Mouse (Mus musculus) embryonic facial prominence, embryonic 10.5 days (tissue): ENCODE results near the gene Oprl1. TPM values are rescaled to one million over a fixed set of nuclear protein-coding genes. Genes with fewer than 3 reads are reported as not detected.
A peak's percentile ranks its signal among the peaks of the same experiment; 100 is the strongest.

ENCODE experiments used
- DNase-seq: peaks from one replicate; pipeline ENCODE4 v3.0.0-alpha.2; 2017; ENCODE audit warnings: low spot score
- H3K27ac ChIP-seq: fragments of 300-500 bp; sonication (generic); replicated peaks from 2 replicates; pipeline ENCODE4 v1.5.1; 2016; ENCODE audit warnings: mild to moderate bottlenecking
- H3K27me3 ChIP-seq: fragments of 300-500 bp; sonication (generic); replicated peaks from 2 replicates; pipeline ENCODE4 v1.6.1; 2016; ENCODE audit warnings: low read depth, mild to moderate bottlenecking; ENCODE audit not compliant: poor library complexity, severe bottlenecking
- H3K36me3 ChIP-seq: fragments of 300-500 bp; sonication (generic); replicated peaks from 2 replicates; pipeline ENCODE4 v1.6.1; 2016; ENCODE audit warnings: mild to moderate bottlenecking, moderate library complexity
- H3K4me1 ChIP-seq: fragments of 300-500 bp; sonication (generic); 2 replicates; pipeline ENCODE4 v1.6.1; 2016
- H3K4me3 ChIP-seq: fragments of 300-500 bp; sonication (generic); 2 replicates; pipeline ENCODE4 v1.5.1; 2016; ENCODE audit warnings: mild to moderate bottlenecking, moderate library complexity
- H3K9me3 ChIP-seq: fragments of 300-500 bp; sonication (generic); 2 replicates; pipeline ENCODE4 v1.6.1; 2016; ENCODE audit warnings: mild to moderate bottlenecking
- WGBS: fragments of 180-500 bp; shearing (Covaris S2); methylation state at CpG from one replicate; pipeline ENCODE4 v1.1.7; 2016; 5-methylcytosine and 5-hydroxymethylcytosine counted together
- polyA plus RNA-seq: library from polyadenylated mRNA; unstranded; fragments of >200 nt; fragmentation: Nextera tagmentation; extraction: Ambion mirVana; gene quantifications from 2 replicates; pipeline ENCODE4 v1.2.1, GENCODE M21; 2016

Oprl1 gene
- polyA plus RNA-seq, result 2.6 and 3.1 TPM in 2 replicates

- H3K27ac ChIP-seq, result peak within 1 kb of the TSS; percentile 72
- DNase-seq, result peak; percentile 49
- H3K4me3 ChIP-seq, result peak within 1 kb of the TSS; percentile 49
- H3K27me3 ChIP-seq, result no peaks in the 10 kb centered on the region
- WGBS, result 6% methylated on average over 7 of the region's 7 CpGs
- no peaks in the 10 kb centered on the region for H3K36me3 ChIP-seq
- H3K4me1 ChIP-seq, result peaks cover 13% of the 10 kb centered on the region
- H3K9me3 ChIP-seq, result no peaks in the 10 kb centered on the region
Observed at GRCm38 (mm10) chr2:181714903-181715326, at the start of gene Oprl1. Gene Oprl1, plus strand, starts transcription at chr2:181715016.

GRCm38 (mm10) chr2:181670285-181670912 is 44.4 kb upstream of the Oprl1 start:
- H3K27ac ChIP-seq, result peak overlapping the region; percentile 61
- H3K4me1 ChIP-seq, result peaks cover 42% of the 10 kb centered on the region
- DNase-seq, result peak; percentile 59
- H3K27me3 ChIP-seq, result peaks cover 81% of the 10 kb centered on the region
- no peaks in the 10 kb centered on the region for H3K36me3 ChIP-seq
- 3% methylated on average over 56 of the region's 56 CpGs for WGBS
- H3K4me3 ChIP-seq, result peak overlapping the region; percentile 60
- no peaks in the 10 kb centered on the region for H3K9me3 ChIP-seq

GRCm38 (mm10) chr2:181670913-181671311 is 43.9 kb upstream of the Oprl1 start:
- Histone ChIP-seq H3K4me3 (peak overlapping the region; percentile 60), H3K27ac (peak overlapping the region; percentile 61), H3K27me3 (peaks cover 81% of the 10 kb centered on the region), H3K4me1 (peaks cover 47% of the 10 kb centered on the region), H3K36me3 (no peaks in the 10 kb centered on the region), H3K9me3 (no peaks in the 10 kb centered on the region)
- 1% methylated on average over 41 of the region's 41 CpGs for WGBS
- DNase-seq, result no peak

- DNase-seq, result peak; percentile 70
- H3K4me3 ChIP-seq, result peak within 1 kb of the TSS; percentile 60
- peaks cover 81% of the 10 kb centered on the region for H3K27me3 ChIP-seq
- peak within 1 kb of the TSS; percentile 61 for H3K27ac ChIP-seq
- H3K36me3 ChIP-seq, result no peaks in the 10 kb centered on the region
- peaks cover 51% of the 10 kb centered on the region for H3K4me1 ChIP-seq
- H3K9me3 ChIP-seq, result no peaks in the 10 kb centered on the region
- WGBS, result under 1% methylated on average over 43 of the region's 43 CpGs
Observed at GRCm38 (mm10) chr2:181671326-181671725, 43.5 kb upstream of the Oprl1 start, which contains the start of gene Sox18. Gene Sox18, minus strand, starts transcription at chr2:181671640.

GRCm38 (mm10) chr2:181671984-181672383 is 42.8 kb upstream of the Oprl1 start:
- no peak for DNase-seq
- 23% methylated on average over 7 of the region's 7 CpGs for WGBS
- Histone ChIP-seq H3K4me3 (peak overlapping the region; percentile 60), H3K36me3 (no peaks in the 10 kb centered on the region), H3K4me1 (peaks cover 54% of the 10 kb centered on the region), H3K27me3 (peaks cover 83% of the 10 kb centered on the region), H3K27ac (no peak overlapping the region), H3K9me3 (no peaks in the 10 kb centered on the region)

GRCm38 (mm10) chr2:181673501-181673900 is 41.3 kb upstream of the Oprl1 start:
- no peak for DNase-seq
- 48% methylated on average over 1 of the region's 1 CpGs for WGBS
- H3K27ac ChIP-seq, result peak overlapping the region; percentile 5; the same call in 1 of the 2 replicates
- peaks cover 81% of the 10 kb centered on the region for H3K27me3 ChIP-seq
- 0 out of 2 replicates have a peak overlapping the region, but pooled peaks have one; percentile 12 for H3K4me3 ChIP-seq
- peaks cover 57% of the 10 kb centered on the region for H3K4me1 ChIP-seq
- no peaks in the 10 kb centered on the region for H3K9me3 ChIP-seq
- H3K36me3 ChIP-seq, result no peaks in the 10 kb centered on the region

GRCm38 (mm10) chr2:181674934-181675333 is 39.9 kb upstream of the Oprl1 start:
- Histone ChIP-seq H3K4me1 (peaks cover 64% of the 10 kb centered on the region), H3K27ac (no peak overlapping the region; the same call in 1 of the 2 replicates), H3K4me3 (0 out of 2 replicates have a peak overlapping the region, but pooled peaks have one; percentile 47), H3K27me3 (peaks cover 66% of the 10 kb centered on the region), H3K36me3 (no peaks in the 10 kb centered on the region), H3K9me3 (no peaks in the 10 kb centered on the region)
- DNase-seq, result no peak
- whole genome bisulfite sequencing, result 80% methylated on average over 4 of the region's 4 CpGs

- DNase-seq, result peak; percentile 74
- Histone ChIP-seq H3K27ac (peak overlapping the region; percentile 73), H3K4me1 (peaks cover 61% of the 10 kb centered on the region), H3K36me3 (no peaks in the 10 kb centered on the region), H3K4me3 (peak overlapping the region; percentile 47), H3K27me3 (peaks cover 61% of the 10 kb centered on the region), H3K9me3 (no peaks in the 10 kb centered on the region)
- WGBS, result 2% methylated on average over 14 of the region's 14 CpGs
Observed at GRCm38 (mm10) chr2:181675454-181675853, 39.4 kb upstream of the Oprl1 start.

GRCm38 (mm10) chr2:181676424-181676823 is 38.4 kb upstream of the Oprl1 start:
- peaks cover 60% of the 10 kb centered on the region for H3K27me3 ChIP-seq
- 54% methylated on average over 2 of the region's 2 CpGs for WGBS
- H3K27ac ChIP-seq, result peak overlapping the region; percentile 73; the same call in 1 of the 2 replicates
- H3K4me1 ChIP-seq, result peaks cover 61% of the 10 kb centered on the region
- no peak overlapping the region for H3K4me3 ChIP-seq
- peak; percentile 53 for DNase-seq
- no peaks in the 10 kb centered on the region for H3K9me3 ChIP-seq
- no peaks in the 10 kb centered on the region for H3K36me3 ChIP-seq

GRCm38 (mm10) chr2:181677096-181677754 is 37.6 kb upstream of the Oprl1 start:
- Histone ChIP-seq H3K4me1 (peaks cover 59% of the 10 kb centered on the region), H3K9me3 (no peaks in the 10 kb centered on the region), H3K4me3 (no peak overlapping the region), H3K27me3 (peaks cover 54% of the 10 kb centered on the region), H3K36me3 (no peaks in the 10 kb centered on the region), H3K27ac (peak overlapping the region; percentile 35; the same call in 1 of the 2 replicates)
- no peak for DNase-seq
- 53% methylated on average over 5 of the region's 5 CpGs for WGBS

GRCm38 (mm10) chr2:181677755-181678098 is 37.1 kb upstream of the Oprl1 start:
- Histone ChIP-seq H3K36me3 (no peaks in the 10 kb centered on the region), H3K27ac (peak overlapping the region; percentile 35; the same call in 1 of the 2 replicates), H3K9me3 (no peaks in the 10 kb centered on the region), H3K4me1 (peaks cover 59% of the 10 kb centered on the region), H3K27me3 (peaks cover 49% of the 10 kb centered on the region), H3K4me3 (no peak overlapping the region)
- 53% methylated on average over 3 of the region's 3 CpGs for WGBS
- no peak for DNase-seq

- DNase-seq, result peak; percentile 80
- peak overlapping the region; percentile 18; the same call in 1 of the 2 replicates for H3K4me3 ChIP-seq
- peaks cover 51% of the 10 kb centered on the region for H3K4me1 ChIP-seq
- no peaks in the 10 kb centered on the region for H3K9me3 ChIP-seq
- no peak overlapping the region for H3K27ac ChIP-seq
- H3K27me3 ChIP-seq, result peaks cover 38% of the 10 kb centered on the region
- 38% methylated on average over 1 of the region's 1 CpGs for WGBS
- H3K36me3 ChIP-seq, result no peaks in the 10 kb centered on the region
Observed at GRCm38 (mm10) chr2:181678780-181679179, 36.0 kb upstream of the Oprl1 start.
